Mouse (Mus musculus) brain, embryonic 14.5 days (tissue): Measurements from ENCODE around the gene Lepr.

Experiments
- CTCF ChIP-seq: fragments of 200-500 bp; IDR thresholded peaks from 2 replicates; pipeline ENCODE4 v1.5.1; 2012; ENCODE audit warnings: inconsistent platforms, mild to moderate bottlenecking, moderate library complexity, borderline replicate concordance; ENCODE audit not compliant: insufficient read depth, insufficient read length; ENCODE audit errors: extremely low read depth
- POLR2A ChIP-seq: fragments of 200-500 bp; IDR thresholded peaks from 2 replicates; pipeline ENCODE4 v1.6.1; 2012; ENCODE audit warnings: mild to moderate bottlenecking, inconsistent platforms, borderline replicate concordance; ENCODE audit not compliant: poor library complexity, insufficient read depth, insufficient read length, severe bottlenecking; ENCODE audit errors: extremely low read depth

DNA sequence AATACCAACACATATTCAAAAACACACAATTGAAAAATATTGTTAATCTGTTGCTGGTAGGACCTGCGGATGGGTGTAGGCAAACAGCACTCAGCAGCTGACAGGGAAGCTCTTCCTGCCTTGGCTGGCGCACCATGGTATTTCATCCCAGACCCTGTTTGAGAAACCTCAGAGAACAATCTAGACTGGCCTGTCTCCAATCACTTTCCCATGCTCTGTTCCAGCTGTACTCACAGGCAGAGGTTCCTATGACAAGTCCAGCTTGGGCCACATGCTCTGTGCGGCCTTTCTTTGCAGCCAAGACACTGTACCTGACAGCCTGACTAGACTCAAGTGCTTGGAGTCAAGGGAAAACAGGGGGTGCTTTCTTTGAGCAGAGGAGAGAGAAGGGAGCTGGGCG is 6.1 kb upstream of the Lepr start:
- TF ChIP-seq CTCF (no peak), POLR2A (no peak)
